Mouse (Mus musculus) thymus, adult 2 months (tissue): ENCODE data around the gene Creb5.
A peak's percentile ranks its signal among the peaks of the same experiment; 100 is the strongest.

ENCODE experiments used
- CTCF ChIP-seq: fragments of 200-500 bp; IDR thresholded peaks from 2 replicates; pipeline ENCODE4 v1.5.1; 2012; ENCODE audit warnings: mild to moderate bottlenecking, control low read depth, low read length, moderate library complexity, borderline replicate concordance; ENCODE audit not compliant: control insufficient read depth, poor library complexity, insufficient read depth; ENCODE audit errors: extremely low read depth
- POLR2A ChIP-seq: fragments of 200-500 bp; IDR thresholded peaks from 2 replicates; pipeline ENCODE4 v1.6.1; 2012; ENCODE audit warnings: mild to moderate bottlenecking, low read length, control low read depth, moderate library complexity; ENCODE audit not compliant: control insufficient read depth, poor library complexity, insufficient read depth; ENCODE audit errors: extremely low read depth

- peak; percentile 91 for TF ChIP-seq CTCF
- no peak for TF ChIP-seq POLR2A
Measured at GRCm38 (mm10) chr6:53721595-53721994, 434.5 kb downstream of the Creb5 start.
